In genomic region chr5:105861616-105862015, GRCm38 (mm10) we compare ENCODE assay signal across 26 mouse cellular contexts. TPM values are rescaled to one million over a fixed set of nuclear protein-coding genes. Genes with fewer than 3 reads are reported as not detected.
A peak's percentile ranks its signal among the peaks of the same experiment; 100 is the strongest.
DNase-seq lines count a peak whose midpoint lies in the region; ATAC-seq and TF ChIP-seq lines count a peak whose summit lies in the region.
"Had no signal": no experiment of that assay in that cellular context is flagged by ENCODE, and none has a peak within 500 bp of the region (broad histone marks: within the 10 kb centered on the region; RNA-seq: fewer than 3 reads in every experiment).

No protein-coding gene starts in this region.

- H3K36me3 ChIP-seq in forebrain, embryonic 10.5 days (replicated peaks), result no peaks in the 10 kb centered on the region
- no peaks in the 10 kb centered on the region for H3K36me3 ChIP-seq in forebrain, postnatal 0 days (ENCODE audit: insufficient read depth)
- no peaks in the 10 kb centered on the region for H3K36me3 ChIP-seq in heart, embryonic 10.5 days
- no peaks in the 10 kb centered on the region for H3K36me3 ChIP-seq in heart, embryonic 12.5 days
- no peaks in the 10 kb centered on the region for H3K36me3 ChIP-seq in midbrain, embryonic 10.5 days
- no peaks in the 10 kb centered on the region for H3K36me3 ChIP-seq in midbrain, embryonic 14.5 days (ENCODE audit: control insufficient read depth, insufficient read depth, low read length)
- H3K36me3 ChIP-seq: embryonic facial prominence, embryonic 10.5 days; embryonic facial prominence, embryonic 12.5 days; forebrain, embryonic 15.5 days; G1E had no signal

- WGBS in forebrain, embryonic 10.5 days, result 93% methylated on average over 5 of the region's 5 CpGs
- WGBS in forebrain, postnatal 0 days, result 93% methylated on average over 5 of the region's 5 CpGs
- WGBS in heart, embryonic 10.5 days, result 93% methylated on average over 5 of the region's 5 CpGs
- WGBS in heart, embryonic 12.5 days, result 83% methylated on average over 5 of the region's 5 CpGs
- 93% methylated on average over 5 of the region's 5 CpGs for WGBS in midbrain, embryonic 10.5 days
- 94% methylated on average over 5 of the region's 5 CpGs for WGBS in midbrain, embryonic 14.5 days

- peak; percentile 5 for DNase-seq in forebrain, embryonic 10.5 days (ENCODE audit: extremely low spot score, low spot score)
- DNase-seq in forebrain, postnatal 0 days, result no peak
- peak; percentile 46 for DNase-seq in heart, embryonic 10.5 days (ENCODE audit: low spot score)
- peak; percentile 8 for DNase-seq in midbrain, embryonic 10.5 days (ENCODE audit: low spot score)
- DNase-seq in midbrain, embryonic 14.5 days, result no peak
- DNase-seq: adrenal gland, adult 8-10 months; adrenal gland, postnatal 14 days; adrenal gland, postnatal 36 days; B cell, adult 2 months; cerebellum, adult 11-12 months; cerebellum, adult 2 months; cerebellum, adult 9-10 months; cerebellum, postnatal 10 days; cerebellum, postnatal 25 days had no signal

- H3K9me3 ChIP-seq in forebrain, embryonic 10.5 days, result no peaks in the 10 kb centered on the region
- H3K9me3 ChIP-seq in forebrain, postnatal 0 days (ENCODE audit: low read length), result no peaks in the 10 kb centered on the region
- H3K9me3 ChIP-seq in heart, embryonic 10.5 days, result no peaks in the 10 kb centered on the region
- no peaks in the 10 kb centered on the region for H3K9me3 ChIP-seq in heart, embryonic 12.5 days (replicated peaks)
- H3K9me3 ChIP-seq in midbrain, embryonic 10.5 days (replicated peaks), result no peaks in the 10 kb centered on the region
- no peaks in the 10 kb centered on the region for H3K9me3 ChIP-seq in midbrain, embryonic 14.5 days (ENCODE audit: control insufficient read depth, low read length)
- H3K9me3 ChIP-seq: embryonic facial prominence, embryonic 10.5 days; embryonic facial prominence, embryonic 12.5 days; forebrain, embryonic 13.5 days; forebrain, embryonic 15.5 days; G1E had no signal

- TF ChIP-seq CTCF in forebrain, postnatal 0 days (IDR thresholded peaks at IDR 0.05; ENCODE audit: low read depth), result no peak

- no peak overlapping the region for H3K4me3 ChIP-seq in forebrain, embryonic 10.5 days
- no peak overlapping the region for H3K4me3 ChIP-seq in forebrain, postnatal 0 days (ENCODE audit: low read depth, low read length)
- H3K4me3 ChIP-seq in heart, embryonic 10.5 days, result no peak overlapping the region
- no peak overlapping the region for H3K4me3 ChIP-seq in heart, embryonic 12.5 days
- no peak overlapping the region for H3K4me3 ChIP-seq in midbrain, embryonic 10.5 days
- no peak overlapping the region for H3K4me3 ChIP-seq in midbrain, embryonic 14.5 days (replicated peaks; ENCODE audit: low read depth, low read length)
- H3K4me3 ChIP-seq: embryonic facial prominence, embryonic 10.5 days; embryonic facial prominence, embryonic 12.5 days; erythroblast, embryonic 14.5 days; forebrain, embryonic 13.5 days; forebrain, embryonic 15.5 days had no signal

- no peaks in the 10 kb centered on the region for H3K27me3 ChIP-seq in forebrain, embryonic 10.5 days (ENCODE audit: poor library complexity, severe bottlenecking)
- H3K27me3 ChIP-seq in forebrain, postnatal 0 days (ENCODE audit: insufficient read depth, low read length), result no peaks in the 10 kb centered on the region
- H3K27me3 ChIP-seq in heart, embryonic 10.5 days (ENCODE audit: insufficient read depth, poor library complexity, severe bottlenecking), result peaks cover 7% of the 10 kb centered on the region; the same call in 1 of the 2 replicates
- H3K27me3 ChIP-seq in heart, embryonic 12.5 days (replicated peaks), result peaks cover 7% of the 10 kb centered on the region; the same call in 1 of the 2 replicates
- no peaks in the 10 kb centered on the region for H3K27me3 ChIP-seq in midbrain, embryonic 10.5 days (ENCODE audit: low read depth, poor library complexity, severe bottlenecking)
- no peaks in the 10 kb centered on the region for H3K27me3 ChIP-seq in midbrain, embryonic 14.5 days (ENCODE audit: control insufficient read depth, insufficient read depth, low read length)
- H3K27me3 ChIP-seq: CH12.LX; embryonic facial prominence, embryonic 12.5 days; forebrain, embryonic 13.5 days; forebrain, embryonic 15.5 days; Patski had no signal

- ATAC-seq in forebrain, postnatal 0 days, result no peak
- ATAC-seq in heart, embryonic 12.5 days (ENCODE audit: insufficient number of reproducible peaks, low FRiP score), result no peak
- ATAC-seq in midbrain, embryonic 14.5 days (ENCODE audit: low FRiP score, low TSS enrichment), result no peak
- peak; percentile 38; the same call in 1 of the 2 replicates for ATAC-seq in megakaryocyte, adult 5-6 weeks (ENCODE audit: poor library complexity, severe bottlenecking)
- ATAC-seq: activated CD4-positive, CD25-positive, alpha-beta regulatory T cell, adult 4 months; CD4-positive, CD25-positive, alpha-beta regulatory T cell, adult 4 months; forebrain, embryonic 13.5 days; forebrain, embryonic 15.5 days; Patski had no signal

- H3K4me1 ChIP-seq in forebrain, embryonic 10.5 days, result peaks cover 22% of the 10 kb centered on the region
- no peaks in the 10 kb centered on the region for H3K4me1 ChIP-seq in forebrain, postnatal 0 days (ENCODE audit: insufficient read depth)
- H3K4me1 ChIP-seq in heart, embryonic 10.5 days, result peaks cover 19% of the 10 kb centered on the region; the same call in 1 of the 2 replicates
- 0 out of 2 replicates have a peak, but pooled peaks cover 11% of the 10 kb centered on the region for H3K4me1 ChIP-seq in heart, embryonic 12.5 days (replicated peaks)
- H3K4me1 ChIP-seq in midbrain, embryonic 10.5 days, result no peaks in the 10 kb centered on the region
- no peaks in the 10 kb centered on the region for H3K4me1 ChIP-seq in midbrain, embryonic 14.5 days (ENCODE audit: control insufficient read depth, insufficient read depth, low read length)

- H3K4me2 ChIP-seq in forebrain, postnatal 0 days (ENCODE audit: low read depth), result no peak overlapping the region
- no peak overlapping the region for H3K4me2 ChIP-seq in heart, embryonic 12.5 days
- H3K4me2 ChIP-seq in midbrain, embryonic 14.5 days (ENCODE audit: low read length), result no peak overlapping the region
- H3K4me2 ChIP-seq: embryonic facial prominence, embryonic 12.5 days; forebrain, embryonic 13.5 days; forebrain, embryonic 15.5 days had no signal

- H3K27ac ChIP-seq in forebrain, embryonic 10.5 days, result no peak overlapping the region
- H3K27ac ChIP-seq in forebrain, postnatal 0 days (ENCODE audit: low read depth, low read length), result no peak overlapping the region
- H3K27ac ChIP-seq in heart, embryonic 10.5 days, result no peak overlapping the region
- H3K27ac ChIP-seq in heart, embryonic 12.5 days (ENCODE audit: poor library complexity, severe bottlenecking), result no peak overlapping the region
- H3K27ac ChIP-seq in midbrain, embryonic 10.5 days (replicated peaks), result no peak overlapping the region
- no peak overlapping the region for H3K27ac ChIP-seq in midbrain, embryonic 14.5 days (replicated peaks; ENCODE audit: low read depth, low read length)
- H3K27ac ChIP-seq: embryonic facial prominence, embryonic 12.5 days; forebrain, embryonic 13.5 days; forebrain, embryonic 15.5 days had no signal

- H3K9ac ChIP-seq in forebrain, postnatal 0 days, result no peak overlapping the region
- H3K9ac ChIP-seq in heart, embryonic 12.5 days, result no peak overlapping the region
- H3K9ac ChIP-seq in midbrain, embryonic 14.5 days (replicated peaks; ENCODE audit: low read length), result no peak overlapping the region
- H3K9ac ChIP-seq: embryonic facial prominence, embryonic 12.5 days; forebrain, embryonic 13.5 days; forebrain, embryonic 15.5 days had no signal

RNA-seq across cellular contexts. Expression of gene Zfp326, which starts 14.7 kb away (rescaled TPM):
- 55.9 and 61.1 TPM in 2 replicates for polyA plus RNA-seq in forebrain, embryonic 10.5 days (2016; fragmentation: Nextera tagmentation; extraction: Ambion mirVana)
- 22.3 and 36.0 TPM in 2 replicates for total RNA-seq in forebrain, postnatal 0 days (2014; rRNA removed)
- polyA plus RNA-seq in forebrain, postnatal 0 days (2015; fragmentation: Nextera tagmentation; extraction: Ambion mirVana), result 25.4 and 35.5 TPM in 2 replicates
- 30.0 and 37.7 TPM in 2 replicates for polyA plus RNA-seq in heart, embryonic 10.5 days (2016; fragmentation: Nextera tagmentation; extraction: Ambion mirVana)
- polyA plus RNA-seq in heart, embryonic 12.5 days (2016; fragmentation: Nextera tagmentation; extraction: Ambion mirVana), result 35.6 and 36.7 TPM in 2 replicates
- 51.4 and 57.4 TPM in 2 replicates for polyA plus RNA-seq in midbrain, embryonic 10.5 days (2016; fragmentation: Nextera tagmentation; extraction: Ambion mirVana)
- polyA plus RNA-seq in midbrain, embryonic 14.5 days (2014; fragmentation: Nextera tagmentation; extraction: Ambion mirVana), result 45.7 and 50.1 TPM in 2 replicates
- total RNA-seq in megakaryocyte, adult 5-6 weeks (2015), result 21.2 and 32.9 TPM in 2 replicates
- total RNA-seq in megakaryocyte, adult 5-6 weeks (2017), result 21.3 and 27.6 TPM in 2 replicates

Comparison
In these comparisons a context has a peak if more than half of its experiments do, and no peak if none do; other contexts are left out.
1. DNase-seq: peak in forebrain, embryonic 10.5 days (single experiment), heart, embryonic 10.5 days (single experiment) and midbrain, embryonic 10.5 days (single experiment); none in forebrain, postnatal 0 days (single experiment) and midbrain, embryonic 14.5 days (single experiment).